Mouse (Mus musculus) liver, embryonic 14.5 days (tissue): ENCODE data around the gene Rbp7.

Experiments used
- CTCF ChIP-seq: IDR thresholded peaks from 2 replicates; pipeline ENCODE4 v1.5.1; 2016; ENCODE audit warnings: antibody characterized with exemption, low read depth, control low read depth
- EP300 ChIP-seq: IDR thresholded peaks from 2 replicates; pipeline ENCODE4 v1.6.1; 2016; ENCODE audit warnings: antibody characterized with exemption, low read depth

DNA sequence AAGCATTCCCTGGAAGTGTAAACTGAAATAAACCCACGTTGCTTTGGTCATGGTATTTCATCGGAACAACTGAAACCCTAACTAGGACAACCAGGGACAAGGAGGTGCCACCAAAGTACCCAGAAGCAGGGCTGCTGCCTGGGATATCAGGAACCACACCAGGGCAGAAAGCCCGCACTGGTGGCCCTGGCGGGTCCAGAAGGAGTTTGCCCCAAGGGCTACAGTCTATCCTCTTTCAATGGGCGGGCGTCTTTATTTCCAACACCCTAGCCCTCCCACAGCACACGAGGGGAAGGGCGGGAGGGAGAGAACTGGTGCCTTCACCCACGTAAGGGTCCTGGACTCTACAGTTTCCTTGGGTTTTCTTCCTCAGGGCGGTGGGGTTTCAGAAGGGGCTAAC, 38.4 kb downstream of the Rbp7 start:
- TF ChIP-seq CTCF, result no peak
- no peak for TF ChIP-seq EP300
